In genomic region chr11:113787009-113787408, GRCm38 (mm10) we compare ENCODE assay signal across 9 mouse cellular contexts. TPM values are rescaled to one million over a fixed set of nuclear protein-coding genes. Genes with fewer than 3 reads are reported as not detected.
A peak's percentile ranks its signal among the peaks of the same experiment; 100 is the strongest.
DNase-seq lines count a peak whose midpoint lies in the region; ATAC-seq and TF ChIP-seq lines count a peak whose summit lies in the region.
"Had no signal": no experiment of that assay in that cellular context is flagged by ENCODE, and none has a peak within 500 bp of the region (broad histone marks: within the 10 kb centered on the region; RNA-seq: fewer than 3 reads in every experiment).

No protein-coding gene starts in this region.

- intact Hi-C loops in heart, postnatal 36 days (cut with DNase I), result no loop called here

- no peak for DNase-seq in heart, embryonic 10.5 days (ENCODE audit: low spot score)
- DNase-seq in heart, postnatal 36 days, result no peak
- no peak for DNase-seq in testis, postnatal 10 days (ENCODE audit: low spot score)
- DNase-seq in liver, embryonic 13.5 days, result no peak
- DNase-seq in urinary bladder, postnatal 14 days (ENCODE audit: low spot score), result no peak
- DNase-seq in layer of hippocampus, postnatal 14 days (ENCODE audit: low spot score in 2 of 2), result no peak
- DNase-seq: cerebellum, adult 2 months had no signal

- no peak for ATAC-seq in liver, embryonic 13.5 days (ENCODE audit: low read depth)
- no peak for ATAC-seq in stomach, embryonic 15.5 days (ENCODE audit: insufficient read depth, low FRiP score, low read depth)

- H3K4me3 ChIP-seq in heart, embryonic 10.5 days, result no peak overlapping the region
- H3K4me3 ChIP-seq in testis, adult 2 months (ENCODE audit: control insufficient read depth, low read depth, low read length), result peak overlapping the region; percentile 81
- no peak overlapping the region for H3K4me3 ChIP-seq in liver, embryonic 13.5 days (replicated peaks)
- no peak overlapping the region for H3K4me3 ChIP-seq in stomach, embryonic 15.5 days (replicated peaks)

- no peak for TF ChIP-seq CTCF in testis, adult 2 months (IDR thresholded peaks at IDR 0.05; ENCODE audit: control insufficient read depth, insufficient read depth, insufficient replicate concordance, low read depth, low read length)

- H3K4me2 ChIP-seq in liver, embryonic 13.5 days, result peak overlapping the region; percentile 26
- H3K4me2 ChIP-seq in stomach, embryonic 15.5 days, result 0 out of 2 replicates have a peak overlapping the region, but pooled peaks have one; percentile 54

- H3K36me3 ChIP-seq in heart, embryonic 10.5 days, result no peaks in the 10 kb centered on the region; the same call in 1 of the 2 replicates
- no peaks in the 10 kb centered on the region for H3K36me3 ChIP-seq in testis, adult 2 months (ENCODE audit: control insufficient read depth, insufficient read depth, low read length)
- no peaks in the 10 kb centered on the region for H3K36me3 ChIP-seq in liver, embryonic 13.5 days
- no peaks in the 10 kb centered on the region for H3K36me3 ChIP-seq in stomach, embryonic 15.5 days

- H3K9me3 ChIP-seq in heart, embryonic 10.5 days, result no peaks in the 10 kb centered on the region
- no peaks in the 10 kb centered on the region for H3K9me3 ChIP-seq in liver, embryonic 13.5 days (replicated peaks)
- H3K9me3 ChIP-seq in stomach, embryonic 15.5 days, result no peaks in the 10 kb centered on the region

- peaks cover 66% of the 10 kb centered on the region for H3K4me1 ChIP-seq in heart, embryonic 10.5 days
- peaks cover 14% of the 10 kb centered on the region for H3K4me1 ChIP-seq in testis, adult 2 months (ENCODE audit: control insufficient read depth, insufficient read depth, low read length)
- peaks cover 49% of the 10 kb centered on the region for H3K4me1 ChIP-seq in liver, embryonic 13.5 days (replicated peaks)
- H3K4me1 ChIP-seq in stomach, embryonic 15.5 days, result peaks cover 42% of the 10 kb centered on the region

- no peaks in the 10 kb centered on the region for H3K27me3 ChIP-seq in heart, embryonic 10.5 days (ENCODE audit: insufficient read depth, poor library complexity, severe bottlenecking)
- no peaks in the 10 kb centered on the region for H3K27me3 ChIP-seq in testis, adult 2 months (ENCODE audit: control insufficient read depth, insufficient read depth, low read length)
- no peaks in the 10 kb centered on the region; the same call in 1 of the 2 replicates for H3K27me3 ChIP-seq in liver, embryonic 13.5 days
- H3K27me3 ChIP-seq in stomach, embryonic 15.5 days (replicated peaks), result no peaks in the 10 kb centered on the region

- 73% methylated on average over 11 of the region's 11 CpGs for WGBS in heart, embryonic 10.5 days
- 30% methylated on average over 11 of the region's 11 CpGs for WGBS in liver, embryonic 13.5 days (ENCODE audit: insufficient replicate concordance)
- 69% methylated on average over 11 of the region's 11 CpGs for WGBS in stomach, embryonic 15.5 days

- TF ChIP-seq POLR2A in testis, adult 2 months (IDR thresholded peaks at IDR 0.05; ENCODE audit: control insufficient read depth, low read depth, low read length), result no peak

- H3K27ac ChIP-seq in heart, embryonic 10.5 days, result peak overlapping the region; percentile 89; the same call in 1 of the 2 replicates
- no peak overlapping the region for H3K27ac ChIP-seq in testis, adult 2 months (ENCODE audit: control insufficient read depth, insufficient read depth, low read depth, low read length)
- H3K27ac ChIP-seq in liver, embryonic 13.5 days, result no peak overlapping the region
- 0 out of 2 replicates have a peak overlapping the region, but pooled peaks have one; percentile 93 for H3K27ac ChIP-seq in stomach, embryonic 15.5 days

- H3K9ac ChIP-seq in liver, embryonic 13.5 days, result no peak overlapping the region
- H3K9ac ChIP-seq in stomach, embryonic 15.5 days, result no peak overlapping the region

RNA-seq across cellular contexts. Expression of gene Cdc42ep4, which starts 35.3 kb away (rescaled TPM):
- 30.4 and 45.4 TPM in 2 replicates for polyA plus RNA-seq in heart, embryonic 10.5 days (2016; fragmentation: Nextera tagmentation; extraction: Ambion mirVana)
- 10 to 100 TPM; 16.5 to 20.5 TPM for total RNA-seq in heart, postnatal 36 days (2021)
- polyA plus RNA-seq in testis, adult 2 months (2012; rRNA removed), result 27.4 and 29.4 TPM in 2 replicates
- polyA plus RNA-seq in liver, embryonic 13.5 days (2015; fragmentation: Nextera tagmentation; extraction: Ambion mirVana), result 17.3 and 18.4 TPM in 2 replicates
- polyA plus RNA-seq in stomach, embryonic 15.5 days (2015; fragmentation: Nextera tagmentation; extraction: Ambion mirVana), result 51.6 and 59.6 TPM in 2 replicates
- 10 to 100 TPM; 42.1 to 46.9 TPM for total RNA-seq in layer of hippocampus, postnatal 14 days (2021)

Comparison
In these comparisons a context has a peak if more than half of its experiments do, and no peak if none do; other contexts are left out.
1. H3K27ac ChIP-seq: peak in heart, embryonic 10.5 days (single experiment) and stomach, embryonic 15.5 days (single experiment); none in testis, adult 2 months (single experiment) and liver, embryonic 13.5 days (single experiment).